Mouse (Mus musculus) T-helper 1 cell (primary cell): ENCODE measurements at regions not wholly inside any gene's neighbourhood (a gene's known extent, or its start where the extent isn't known, plus 50 kb on each side); places are given as distances from the start of the nearest gene placed in this dataset.

Experiments used
- in situ Hi-C: fragments of 300-600 bp; cut with MboI, MseI; formaldehyde crosslinking; loops from one replicate; pipeline ENCODE4 v1.15.1; 2025; ENCODE audit warnings: high pct_unique_total_duplicates

DNA sequence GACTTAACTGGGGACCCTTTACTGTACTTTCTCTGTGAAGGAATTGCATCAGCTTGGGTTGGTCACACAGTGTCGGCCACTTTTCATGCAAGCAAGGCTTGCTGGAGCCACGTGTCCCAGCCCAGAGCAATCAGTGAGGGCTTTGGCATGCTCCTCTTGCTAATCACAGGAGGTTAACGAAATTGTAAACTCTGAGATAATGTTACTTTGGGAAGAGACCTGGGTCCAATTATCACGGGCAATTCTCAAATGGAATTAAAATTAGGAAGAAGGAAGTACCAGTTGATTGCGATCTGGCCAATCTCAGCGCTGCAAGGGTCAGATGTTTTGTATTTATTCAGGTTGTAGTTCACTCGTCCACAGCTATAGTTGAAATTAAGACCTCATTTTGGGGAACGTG lies 153.2 kb downstream of the Dusp6 start:
- in situ Hi-C loops, result no loop called here

DNA sequence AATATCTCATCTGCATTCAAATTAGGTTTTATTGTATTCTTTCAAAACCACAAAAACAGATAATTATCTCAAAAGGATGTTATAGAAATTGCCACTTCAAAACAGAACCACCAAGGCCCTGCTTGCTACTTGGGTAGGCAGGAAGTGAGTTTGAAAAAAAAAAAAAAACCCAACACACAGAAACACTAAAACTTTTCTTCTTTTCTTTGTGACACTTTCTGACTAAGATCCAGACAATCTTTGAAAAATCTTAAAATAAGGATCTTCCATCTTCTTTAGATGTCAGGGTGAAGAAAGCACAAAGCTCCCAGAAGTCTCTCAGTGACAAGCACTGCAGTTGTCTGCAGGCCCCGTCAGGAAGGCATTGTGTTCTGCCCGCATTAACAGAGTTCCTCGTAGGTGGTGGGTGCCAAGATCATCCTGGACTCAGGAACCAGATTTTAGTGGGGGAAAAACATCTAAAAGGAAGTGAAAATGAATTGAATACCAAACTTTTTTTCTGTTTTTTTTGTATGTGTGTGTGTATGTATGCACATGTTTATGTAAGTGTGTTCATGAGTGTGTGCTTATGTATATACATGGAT lies 154.0 kb downstream of the Dusp6 start:
- in situ Hi-C loops, result no loop called here

DNA sequence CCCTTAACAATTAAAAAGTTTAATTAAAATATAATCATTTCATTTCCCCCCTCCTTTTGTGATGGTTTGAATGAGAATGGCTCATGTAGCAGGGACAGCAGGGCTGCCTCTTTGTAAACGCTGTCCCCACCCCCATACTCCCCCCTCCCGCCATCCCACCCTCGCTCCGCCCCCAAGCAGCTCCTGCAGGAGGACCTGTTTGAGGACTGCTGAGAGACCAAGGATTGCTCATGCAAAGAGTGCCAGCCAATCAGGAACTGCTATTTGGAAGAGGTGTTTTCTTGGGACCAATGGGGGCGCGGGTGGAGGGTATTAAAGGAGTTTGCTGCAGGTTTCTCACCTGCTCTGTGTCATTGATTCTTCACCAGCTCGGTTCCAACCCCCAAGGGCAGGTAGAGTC lies 154.6 kb downstream of the Dusp6 start:
- in situ Hi-C loops, result no loop called here

DNA sequence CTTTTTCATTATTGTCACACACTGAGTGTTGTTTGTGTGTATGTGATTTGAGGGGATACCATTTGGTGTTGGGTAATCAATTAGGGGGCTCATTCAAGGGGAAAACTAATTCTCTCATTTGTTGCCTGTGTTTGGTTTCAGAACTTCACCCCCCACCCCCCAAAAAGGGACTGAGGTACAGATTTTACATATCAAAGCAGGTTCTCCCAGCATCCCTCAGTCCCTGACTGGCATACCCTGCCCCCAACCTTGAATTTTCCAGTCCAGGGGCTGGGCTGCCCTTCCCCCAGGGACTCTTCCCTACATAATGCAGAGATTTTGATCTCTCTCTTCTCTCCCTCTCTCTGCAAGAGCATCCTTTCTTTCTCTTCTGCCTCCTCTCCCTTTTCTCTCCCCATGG lies 155.5 kb downstream of the Dusp6 start:
- in situ Hi-C loops, result no loop called here

DNA sequence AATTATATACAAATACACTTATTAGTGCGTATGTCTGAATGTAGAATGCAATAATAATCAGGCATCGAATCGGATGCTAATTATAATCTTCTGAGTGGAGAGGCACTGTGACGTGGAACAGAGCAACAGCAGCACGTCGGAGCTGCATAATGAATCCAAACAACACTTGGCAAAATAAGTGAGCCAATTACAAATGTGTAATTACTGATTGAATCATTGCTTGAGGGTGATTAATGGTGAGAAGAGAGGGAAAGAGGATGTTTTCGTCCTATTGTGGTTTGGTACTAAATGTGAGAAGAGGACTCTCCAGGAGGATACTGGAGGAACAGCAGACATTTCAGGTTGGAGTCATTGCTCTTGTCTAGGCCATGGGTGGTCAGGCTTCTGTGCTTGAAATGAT lies 156.5 kb downstream of the Dusp6 start:
- in situ Hi-C loops, result no loop called here

DNA sequence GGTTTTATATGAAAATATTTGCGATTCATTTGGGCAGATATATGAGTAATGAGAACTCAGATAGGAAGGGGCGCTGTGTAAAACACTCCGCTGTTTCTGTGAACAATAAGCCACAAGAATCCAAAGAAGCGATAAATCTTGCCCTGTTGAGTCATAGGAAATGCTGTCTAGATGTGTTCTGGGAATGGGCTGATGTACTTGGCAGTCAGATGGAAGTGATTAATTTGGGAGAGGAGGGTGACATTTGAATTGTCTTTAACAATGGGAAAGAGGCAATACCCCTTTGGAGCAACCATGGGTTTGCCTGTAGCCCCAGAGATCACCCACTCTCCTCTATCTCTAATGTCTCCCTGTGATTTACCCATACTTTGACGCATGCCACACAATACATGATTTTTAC lies 160.4 kb downstream of the Dusp6 start:
- in situ Hi-C loops, result no loop called here

DNA sequence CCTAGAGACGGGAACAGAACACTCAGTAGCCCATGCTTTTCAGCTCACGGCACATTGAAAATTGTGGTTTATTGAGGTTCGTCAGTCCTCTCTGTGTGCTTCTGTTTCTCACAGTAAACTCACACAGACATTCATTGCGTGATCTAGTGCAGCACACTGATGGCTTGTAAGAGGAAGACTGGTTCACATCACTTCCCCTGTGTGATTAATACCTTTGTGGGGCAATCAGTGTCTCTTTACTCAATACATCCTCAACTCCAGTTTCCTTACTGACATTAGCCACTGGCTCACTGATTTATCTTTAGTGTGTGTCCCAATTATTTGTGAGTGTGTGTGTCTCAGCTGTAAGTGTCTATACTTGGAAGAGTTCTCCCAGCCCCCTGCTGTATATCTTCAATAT lies 162.2 kb downstream of the Dusp6 start:
- in situ Hi-C loops, result no loop called here

DNA sequence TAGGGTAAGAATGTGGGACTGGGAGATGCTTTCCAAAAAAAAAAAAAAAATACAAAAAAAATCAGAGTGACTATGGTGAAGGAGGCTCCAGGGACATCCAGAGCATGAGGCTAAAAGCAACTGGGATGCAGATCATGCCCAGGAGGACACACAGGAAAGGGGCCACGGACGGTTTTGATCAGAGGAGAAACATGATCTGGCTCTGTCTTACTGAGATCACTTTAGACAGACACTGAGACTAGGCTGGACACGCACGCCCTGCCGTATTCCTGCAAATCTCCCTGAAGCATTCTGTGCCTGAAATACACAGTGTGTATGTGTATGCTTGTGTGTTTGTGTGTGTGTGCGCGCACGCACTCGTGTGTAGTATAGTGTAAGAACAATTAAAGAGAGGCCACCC lies 167.1 kb downstream of the Dusp6 start:
- in situ Hi-C loops, result loop anchor here (5.0 kb wide), 1 partner anchor 72 kb away; no protein-coding TSS in a partner anchor

DNA sequence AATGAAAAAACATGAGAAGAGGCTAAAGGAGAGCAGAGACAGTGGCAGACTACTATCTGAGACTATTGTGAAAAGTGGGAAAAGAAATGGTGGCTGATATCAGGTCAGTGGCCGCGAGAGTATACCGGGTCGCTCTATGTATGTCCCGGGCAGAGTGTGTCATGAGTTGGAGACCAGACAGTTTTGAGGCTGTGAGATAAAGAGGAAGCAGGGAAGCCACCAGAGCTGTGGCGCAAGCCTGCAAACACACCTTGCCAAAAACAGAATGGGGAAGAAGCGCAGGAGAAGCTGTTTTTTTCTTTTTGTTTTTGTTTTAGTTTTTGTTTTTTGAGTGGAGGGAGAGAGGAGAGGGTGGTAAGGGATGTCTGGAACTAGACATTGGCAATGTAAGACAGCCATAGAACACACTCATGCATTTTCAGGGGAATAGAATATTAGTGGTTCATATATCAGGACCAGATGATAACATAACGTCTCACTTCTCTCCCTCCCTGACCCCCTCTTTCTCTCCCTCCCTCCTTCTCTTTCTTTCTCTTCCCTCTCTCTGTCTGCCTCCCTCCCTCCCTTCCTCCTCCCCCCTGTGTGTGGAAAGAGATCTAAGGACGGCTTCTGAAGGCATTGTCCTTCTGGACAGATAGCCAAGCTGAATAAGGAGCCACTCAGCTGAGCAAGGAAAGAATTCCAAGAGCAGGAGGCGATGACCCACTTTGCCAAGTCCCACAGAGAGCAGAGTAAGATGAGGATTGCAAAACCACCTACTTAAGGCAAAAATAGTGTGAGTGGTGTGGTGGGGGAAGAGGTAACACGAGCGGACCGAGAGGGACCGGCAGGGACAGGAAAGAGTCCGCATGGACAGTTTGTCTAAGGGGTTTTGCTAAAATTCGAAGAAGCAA lies 167.9 kb downstream of the Dusp6 start:
- in situ Hi-C loops, result loop anchor here (5.0 kb wide), 1 partner anchor 71 kb away; no protein-coding TSS in a partner anchor

DNA sequence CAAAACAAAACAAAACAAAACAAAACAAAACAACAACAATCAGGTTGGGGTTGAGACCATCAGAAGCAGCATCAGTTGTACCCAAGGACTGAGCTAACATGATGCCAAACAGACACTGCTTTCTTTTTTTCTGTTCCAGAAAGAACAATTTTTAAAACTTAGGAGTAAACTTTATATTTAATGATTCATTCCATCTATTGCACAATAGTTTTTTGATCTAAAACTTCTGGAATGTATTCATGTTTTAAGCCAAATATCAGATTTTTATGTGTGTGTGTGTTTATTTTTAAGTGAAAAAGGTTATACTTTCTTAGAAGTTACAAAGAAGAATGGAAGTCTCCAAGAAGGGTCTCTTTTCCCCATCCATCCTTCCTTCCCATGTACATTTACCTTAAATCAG lies 174.0 kb downstream of the Dusp6 start:
- in situ Hi-C loops, result no loop called here

DNA sequence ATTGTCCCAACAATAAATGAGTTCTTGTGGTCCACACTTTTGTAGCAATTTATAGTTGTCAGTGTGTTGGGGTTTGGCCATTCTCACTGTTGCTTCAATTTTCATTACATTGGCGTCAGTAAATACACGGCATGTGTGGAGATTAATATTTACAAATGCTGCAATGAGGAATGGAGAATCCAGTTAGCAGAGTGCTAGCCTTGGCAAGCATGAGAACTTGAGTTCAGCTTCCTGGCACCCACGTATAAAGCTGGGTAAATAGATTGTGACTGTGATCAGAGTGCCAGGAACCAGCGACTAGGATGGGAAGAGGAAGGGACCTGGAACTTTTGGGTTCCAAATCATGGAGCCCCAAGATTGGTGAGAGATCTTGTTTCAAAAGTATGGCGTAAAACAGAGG lies 177.1 kb downstream of the Dusp6 start:
- in situ Hi-C loops, result loop anchor here (10.0 kb wide), 1 partner anchor 125 kb away; no protein-coding TSS in a partner anchor

DNA sequence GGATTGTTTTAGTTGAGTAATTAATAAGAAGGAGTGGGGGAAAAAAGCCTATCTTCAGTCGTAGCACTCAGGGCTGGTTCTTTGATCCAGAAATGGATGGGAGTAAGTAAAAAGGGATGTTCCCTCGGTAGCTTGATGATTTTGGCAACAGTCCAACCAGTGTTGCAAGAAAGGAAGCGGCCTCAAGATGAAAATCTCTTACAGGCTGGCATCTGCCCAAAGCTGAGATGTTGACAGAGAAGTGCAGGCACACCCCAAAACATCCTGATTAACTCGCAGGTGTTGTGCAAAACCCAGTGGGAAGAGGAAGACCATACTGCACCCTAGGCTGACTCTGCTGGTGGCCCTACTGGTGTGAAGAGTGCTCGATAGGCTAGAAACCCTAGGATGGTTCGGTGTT lies 178.0 kb downstream of the Dusp6 start:
- in situ Hi-C loops, result loop anchor here (10.0 kb wide), 1 partner anchor 124 kb away; no protein-coding TSS in a partner anchor

DNA sequence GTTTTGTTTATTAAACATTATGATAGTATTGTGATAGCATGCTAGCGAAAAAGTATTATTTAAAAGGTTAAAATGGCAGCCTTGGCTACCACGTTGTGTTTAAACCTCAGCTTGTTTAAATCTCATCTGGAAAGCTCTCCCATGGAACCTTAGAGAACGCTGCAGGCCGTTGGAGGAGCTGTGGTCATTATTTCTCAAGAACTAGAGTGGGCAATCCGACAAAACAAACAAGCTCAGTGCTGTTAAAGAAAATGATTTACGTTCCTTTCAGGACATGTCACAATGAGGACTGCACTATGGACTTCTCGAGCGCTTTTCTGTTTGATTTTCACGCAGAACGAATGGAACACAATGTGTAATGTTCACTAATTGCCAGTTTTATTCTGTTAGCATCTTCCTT lies 178.9 kb downstream of the Dusp6 start:
- in situ Hi-C loops, result loop anchor here (10.0 kb wide), 1 partner anchor 123 kb away; no protein-coding TSS in a partner anchor

DNA sequence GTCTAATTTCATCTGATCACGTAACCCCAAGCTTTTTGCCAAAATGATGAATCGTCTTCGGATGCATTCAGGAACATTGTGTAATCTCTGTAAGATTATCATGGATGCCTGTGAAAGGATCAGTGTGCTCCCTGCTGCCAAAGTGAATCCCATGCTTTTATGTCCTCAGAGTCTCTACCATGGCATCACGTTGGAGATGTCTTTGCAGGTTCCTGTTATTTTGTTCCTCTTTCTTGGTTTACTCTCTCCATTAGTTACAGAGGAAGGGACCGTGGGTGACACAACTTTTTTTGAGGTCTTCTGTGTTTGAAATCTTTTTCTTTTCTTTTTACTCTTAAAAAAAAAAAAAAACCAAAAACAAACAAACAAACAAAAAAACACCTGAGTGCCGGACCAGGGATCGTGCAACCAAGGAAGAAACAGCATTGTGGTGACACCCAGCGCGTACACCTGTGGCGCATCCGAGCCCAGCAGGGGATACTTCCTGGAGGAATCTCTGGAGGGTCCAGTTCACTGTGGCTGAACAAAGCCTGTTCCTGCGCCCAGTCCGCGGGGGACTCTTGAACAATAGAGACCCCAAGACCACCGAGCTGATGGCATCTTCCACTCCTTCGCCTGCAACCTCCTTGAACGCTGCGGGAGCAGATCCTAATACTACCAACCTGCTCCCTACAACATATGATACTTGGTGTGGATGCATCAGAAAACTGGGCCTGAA lies 180.6 kb downstream of the Dusp6 start:
- in situ Hi-C loops, result loop anchor here (10.0 kb wide), 1 partner anchor 121 kb away; no protein-coding TSS in a partner anchor

DNA sequence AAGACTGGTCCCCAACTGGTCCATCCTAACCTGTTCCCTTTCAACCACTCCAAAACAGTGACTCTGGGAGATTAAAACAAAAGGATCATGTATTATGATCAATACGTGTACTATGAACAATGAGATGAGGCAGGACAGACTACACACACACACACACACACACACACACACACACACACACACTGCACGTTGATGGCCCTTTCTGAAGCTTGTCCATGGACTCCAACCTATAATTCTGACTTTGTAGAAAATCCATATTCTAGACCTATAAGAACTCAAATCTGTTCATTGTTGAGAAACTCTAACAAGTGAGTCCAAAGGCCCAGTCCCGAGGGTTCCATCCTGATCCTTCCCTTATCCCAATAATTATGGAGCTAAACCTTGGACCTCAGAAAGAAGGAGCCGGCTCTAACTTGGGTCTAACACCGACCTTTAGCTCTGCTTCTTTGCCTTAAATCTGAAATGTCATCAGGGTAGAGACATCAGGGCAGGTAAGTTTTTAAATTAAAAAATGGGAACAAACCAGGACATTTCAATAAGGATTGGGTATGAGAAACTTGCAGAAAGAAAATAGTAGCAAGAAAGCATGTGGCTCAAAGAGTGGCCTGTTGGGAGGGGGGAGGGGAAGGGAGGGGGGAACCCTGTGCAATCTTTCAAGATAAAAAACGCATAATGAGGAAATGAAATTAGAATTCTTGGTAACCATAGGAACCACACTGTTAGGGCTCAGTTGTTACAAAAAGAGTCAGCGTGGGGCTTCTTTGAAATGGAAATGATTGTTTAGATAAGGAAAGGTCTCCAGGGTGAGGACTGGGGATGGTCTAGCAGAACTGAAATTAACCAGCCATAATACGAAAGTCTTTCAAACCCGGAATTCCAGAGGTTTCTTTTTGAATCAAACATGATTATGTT lies 187.9 kb downstream of the Dusp6 start:
- in situ Hi-C loops, result loop anchor here (10.0 kb wide), 1 partner anchor 486 kb away; no protein-coding TSS in a partner anchor

DNA sequence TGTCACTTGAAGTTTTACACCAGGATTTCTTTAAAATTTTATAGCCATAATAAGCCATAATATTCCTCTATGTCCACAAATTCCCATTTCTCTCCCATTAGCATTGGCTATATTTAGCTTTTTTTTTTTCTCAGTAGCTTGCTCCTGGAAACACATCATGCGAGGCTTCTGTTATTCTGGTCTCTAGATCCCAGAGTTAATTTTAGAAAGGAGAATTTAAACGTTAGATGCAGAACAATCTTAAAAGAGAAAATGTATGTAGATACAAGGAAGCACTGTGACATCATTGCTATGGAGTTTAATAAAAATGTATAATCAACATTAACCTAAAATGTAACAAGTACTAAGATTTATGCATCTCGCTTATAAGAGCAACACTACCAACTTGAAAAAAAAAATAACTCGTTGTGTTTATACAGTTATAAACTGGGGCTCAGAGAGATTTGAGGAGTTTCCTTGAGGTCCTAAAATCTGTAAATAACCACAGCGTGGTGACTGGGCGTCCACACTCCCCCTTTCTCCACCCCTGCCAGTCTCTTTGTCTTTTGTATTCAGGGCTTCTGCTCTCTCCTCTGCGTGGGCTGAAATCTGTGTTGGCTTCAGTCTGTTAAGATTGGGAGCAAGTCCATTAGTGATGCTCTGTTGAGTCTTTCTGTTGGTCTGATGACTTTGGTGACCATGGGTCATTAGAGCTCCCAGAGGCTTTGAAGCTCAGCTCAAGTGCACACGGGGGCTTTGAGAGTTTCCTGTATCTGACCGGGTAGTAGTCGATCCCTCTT lies 188.8 kb downstream of the Dusp6 start:
- in situ Hi-C loops, result loop anchor here (10.0 kb wide), 1 partner anchor 487 kb away; no protein-coding TSS in a partner anchor

DNA sequence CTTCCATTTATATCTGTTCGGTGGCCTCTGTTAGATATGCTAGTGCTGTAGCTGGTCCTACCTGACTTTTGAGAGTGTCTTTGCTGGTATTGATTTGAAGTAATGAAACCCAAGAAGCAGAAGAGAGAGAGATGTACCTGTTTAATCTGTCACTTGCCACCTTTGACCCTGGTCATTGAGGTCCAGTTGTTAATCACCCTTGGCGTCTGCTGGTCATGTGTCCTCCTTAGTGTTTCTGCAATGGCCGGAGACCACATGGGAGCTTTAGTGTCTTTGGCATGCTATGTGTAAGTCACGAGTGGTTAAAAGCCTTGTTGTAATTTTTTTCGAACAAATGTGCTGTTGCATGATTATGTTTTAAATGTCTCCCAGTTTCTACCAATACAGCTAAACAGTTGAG lies 193.1 kb downstream of the Dusp6 start:
- in situ Hi-C loops, result loop anchor here (10.0 kb wide), 1 partner anchor 491 kb away; no protein-coding TSS in a partner anchor

DNA sequence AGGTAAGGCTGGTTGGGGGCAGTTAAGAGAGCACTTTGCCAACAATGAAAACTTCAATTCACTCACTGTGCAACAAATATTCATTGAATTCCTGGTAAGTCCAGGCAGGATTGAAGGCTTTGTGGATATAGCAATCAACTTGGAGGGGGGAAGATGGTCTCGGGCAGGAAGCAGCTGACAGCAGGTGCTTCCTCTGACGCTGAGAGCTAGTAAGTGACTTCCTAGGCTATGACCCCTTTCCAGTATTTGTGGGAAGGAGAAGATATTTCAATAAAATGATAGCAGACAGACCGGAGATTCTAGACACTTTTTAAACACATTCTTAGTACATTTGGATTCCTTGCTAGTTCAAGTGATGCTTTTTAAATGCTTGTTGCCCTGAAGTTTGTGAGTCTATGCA lies 195.0 kb downstream of the Dusp6 start:
- in situ Hi-C loops, result loop anchor here (10.0 kb wide), 1 partner anchor 493 kb away; no protein-coding TSS in a partner anchor

DNA sequence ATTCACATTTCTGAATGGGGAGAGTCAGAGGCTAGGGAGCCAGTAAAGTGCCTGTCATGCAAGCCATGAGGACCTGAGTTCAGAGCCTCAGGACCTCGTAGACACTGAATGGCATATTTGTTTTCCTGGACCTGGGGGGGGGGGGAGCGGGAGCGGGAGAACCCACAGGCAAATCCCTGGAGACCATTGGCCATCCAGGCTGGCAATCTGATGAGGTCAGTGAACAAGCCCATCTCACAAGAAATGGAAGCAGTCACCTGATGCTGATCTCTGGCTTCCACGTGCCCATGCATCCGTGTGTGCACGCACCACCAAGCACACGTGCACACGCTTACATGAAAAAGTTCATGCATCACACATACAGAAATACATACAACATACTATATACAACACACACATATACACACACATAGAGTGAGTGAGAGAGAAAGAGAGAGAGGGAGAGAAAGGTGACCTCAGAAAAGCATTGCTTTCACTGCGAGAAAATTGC lies 196.2 kb downstream of the Dusp6 start:
- in situ Hi-C loops, result loop anchor here (10.0 kb wide), 1 partner anchor 494 kb away; no protein-coding TSS in a partner anchor
